Comparison of ENCODE assay signal across 18 mouse cellular contexts in genomic region chr9:70137991-70138390, GRCm38 (mm10). TPM values are rescaled to one million over a fixed set of nuclear protein-coding genes. Genes with fewer than 3 reads are reported as not detected.
"Had no signal": no experiment of that assay in that cellular context is flagged by ENCODE, and none has a peak within 500 bp of the region (broad histone marks: within the 10 kb centered on the region; RNA-seq: fewer than 3 reads in every experiment).

No protein-coding gene starts in this region.

- H3K36me3 ChIP-seq: midbrain, embryonic 10.5 days; midbrain, embryonic 12.5 days; neural tube, embryonic 13.5 days; neural tube, embryonic 15.5 days had no signal

- H3K4me2 ChIP-seq: lung, embryonic 14.5 days; midbrain, embryonic 12.5 days; neural tube, embryonic 13.5 days; neural tube, embryonic 15.5 days had no signal

- H3K9me3 ChIP-seq: midbrain, embryonic 10.5 days; midbrain, embryonic 12.5 days; neural tube, embryonic 13.5 days; neural tube, embryonic 15.5 days had no signal

- H3K27ac ChIP-seq: midbrain, embryonic 10.5 days; midbrain, embryonic 12.5 days; neural tube, embryonic 13.5 days; neural tube, embryonic 15.5 days had no signal

- H3K9ac ChIP-seq: lung, embryonic 14.5 days; midbrain, embryonic 12.5 days; neural tube, embryonic 13.5 days; neural tube, embryonic 15.5 days had no signal

- H3K27me3 ChIP-seq: neural tube, embryonic 15.5 days had no signal

- H3K4me3 ChIP-seq: midbrain, embryonic 10.5 days; midbrain, embryonic 12.5 days; myocyte; neural tube, embryonic 13.5 days; neural tube, embryonic 15.5 days had no signal

- DNase-seq: lung, embryonic 14.5 days; lung, postnatal 10 days; lung, postnatal 4 days; midbrain, embryonic 14.5 days; right cerebral cortex, adult 18-20 months; right cerebral cortex, postnatal 25 days; right cerebral cortex, postnatal 4 days; spleen, adult 18-20 months; thymus, adult 18-20 months; thymus, postnatal 14 days; thymus, postnatal 36 days had no signal

- ATAC-seq: midbrain, embryonic 16.5 days had no signal

RNA-seq across cellular contexts. Expression of gene Fam81a, which starts 4.4 kb away (rescaled TPM):
- total RNA-seq: megakaryocyte-erythroid progenitor cell, adult 5-6 weeks had no signal
